Mouse (Mus musculus) NIH3T3 (cell line): Measurements from ENCODE around the gene Samd4.

ENCODE experiments used
- DNase-seq: peaks from one replicate; pipeline ENCODE4 v3.0.0-alpha.2; 2012; ENCODE audit warnings: low read depth

The Samd4 gene

DNA sequence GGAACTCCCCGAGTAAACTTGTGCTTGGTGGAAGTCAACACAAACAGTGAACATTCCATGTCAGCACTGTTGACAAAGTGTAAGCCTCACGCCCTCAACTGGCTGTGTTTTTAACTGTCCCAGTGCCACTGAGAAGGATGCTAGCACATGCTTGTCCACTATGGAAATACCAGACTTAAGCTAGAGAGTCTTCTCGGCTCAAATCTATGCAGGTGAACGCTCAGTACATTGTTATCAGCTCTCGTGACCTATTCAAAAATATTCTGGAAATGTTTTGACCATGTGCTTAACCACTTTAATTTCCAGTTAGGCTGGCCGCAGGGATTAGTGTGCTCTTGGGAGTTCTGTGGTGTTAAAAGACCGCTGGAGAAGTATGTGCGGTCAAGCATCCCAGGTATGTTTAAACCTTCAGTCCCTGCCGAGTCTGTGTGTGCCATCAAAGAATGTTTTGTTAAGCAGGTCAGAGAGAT lies 73.0 kb downstream of the Samd4 start:
- DNase-seq, result no peak

DNA sequence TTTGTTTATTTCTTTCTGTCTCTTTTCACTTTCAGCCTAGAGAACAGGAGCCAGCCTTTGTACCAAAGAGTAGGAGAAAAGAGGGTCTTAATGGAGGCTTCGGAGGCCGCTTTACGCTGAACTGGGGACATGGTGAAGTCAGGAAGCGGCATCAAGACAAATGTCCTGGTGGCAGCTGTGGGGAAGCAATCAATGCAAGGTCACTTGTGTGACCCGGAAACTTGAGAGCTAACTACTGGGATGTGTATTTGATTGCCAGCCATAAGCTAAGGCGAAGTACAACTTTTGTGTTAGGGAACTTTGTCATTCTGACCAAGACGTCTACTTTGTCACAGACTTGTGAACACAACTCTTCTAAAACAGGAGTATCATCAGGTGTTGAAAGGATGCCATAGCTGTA lies 73.5 kb downstream of the Samd4 start:
- no peak for DNase-seq

DNA sequence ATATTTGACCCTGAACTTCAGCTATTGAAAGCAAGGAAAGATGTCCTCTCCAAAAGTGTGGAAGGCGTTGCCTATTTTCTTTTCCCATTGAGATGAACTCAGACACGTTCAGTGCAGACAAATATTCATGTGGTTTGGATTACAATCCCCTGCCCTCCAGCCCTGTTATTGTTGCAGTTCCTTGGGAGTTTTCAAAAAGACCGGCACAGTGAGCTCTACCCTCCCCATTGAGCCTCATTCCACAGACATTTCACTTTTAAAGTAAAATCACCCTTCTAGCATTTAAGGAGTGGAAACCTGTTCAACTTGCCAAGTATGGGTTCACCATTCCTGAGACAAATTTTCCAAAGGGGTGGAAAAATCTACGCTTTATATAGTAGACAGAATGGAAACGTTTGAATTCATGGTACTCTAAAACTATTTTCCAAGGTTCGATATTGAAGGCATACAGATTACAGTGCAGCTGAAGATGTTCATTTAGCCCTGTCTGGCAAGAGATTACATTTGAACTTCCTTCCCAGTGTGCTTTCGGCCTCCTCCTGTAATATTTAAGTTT lies 76.6 kb downstream of the Samd4 start:
- no peak for DNase-seq

DNA sequence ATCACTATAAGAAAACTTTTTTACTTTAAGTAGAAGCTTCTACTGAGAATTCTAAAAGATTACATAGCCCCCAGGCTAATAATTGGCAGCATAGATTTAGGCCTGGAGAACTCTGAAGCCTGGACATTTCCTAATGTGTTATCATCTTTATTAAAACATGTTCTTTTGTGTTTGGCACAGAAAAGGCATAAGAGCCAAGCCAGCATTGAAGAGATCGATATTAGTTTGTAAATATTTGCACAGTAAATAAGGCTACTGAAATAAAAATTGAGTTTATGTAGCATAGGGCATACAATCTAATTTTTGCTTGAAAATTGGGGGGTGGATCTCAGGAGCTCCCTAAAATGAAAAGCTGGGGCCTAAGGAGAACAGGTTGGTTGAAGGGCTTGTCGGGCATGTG lies 77.2 kb downstream of the Samd4 start:
- no peak for DNase-seq

DNA sequence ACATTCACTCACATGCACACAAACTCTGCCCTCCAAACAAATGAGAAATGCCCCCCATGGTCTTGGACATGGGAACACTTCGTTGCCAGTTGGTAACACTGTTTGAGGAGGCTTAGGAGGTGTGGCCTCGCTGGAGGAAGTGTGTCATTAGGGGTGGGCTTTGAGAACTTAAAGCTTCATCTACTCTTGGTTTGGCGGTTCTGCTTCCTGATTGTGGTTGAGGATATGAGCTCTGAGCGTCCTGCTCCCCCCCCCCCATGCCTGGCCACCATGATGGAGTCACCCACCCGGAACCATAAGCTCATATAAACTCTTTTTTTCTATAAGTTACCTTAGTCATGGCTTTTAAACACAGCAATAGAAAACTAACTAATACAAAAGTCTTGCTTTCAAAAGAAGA lies 80.2 kb downstream of the Samd4 start:
- DNase-seq, result no peak

DNA sequence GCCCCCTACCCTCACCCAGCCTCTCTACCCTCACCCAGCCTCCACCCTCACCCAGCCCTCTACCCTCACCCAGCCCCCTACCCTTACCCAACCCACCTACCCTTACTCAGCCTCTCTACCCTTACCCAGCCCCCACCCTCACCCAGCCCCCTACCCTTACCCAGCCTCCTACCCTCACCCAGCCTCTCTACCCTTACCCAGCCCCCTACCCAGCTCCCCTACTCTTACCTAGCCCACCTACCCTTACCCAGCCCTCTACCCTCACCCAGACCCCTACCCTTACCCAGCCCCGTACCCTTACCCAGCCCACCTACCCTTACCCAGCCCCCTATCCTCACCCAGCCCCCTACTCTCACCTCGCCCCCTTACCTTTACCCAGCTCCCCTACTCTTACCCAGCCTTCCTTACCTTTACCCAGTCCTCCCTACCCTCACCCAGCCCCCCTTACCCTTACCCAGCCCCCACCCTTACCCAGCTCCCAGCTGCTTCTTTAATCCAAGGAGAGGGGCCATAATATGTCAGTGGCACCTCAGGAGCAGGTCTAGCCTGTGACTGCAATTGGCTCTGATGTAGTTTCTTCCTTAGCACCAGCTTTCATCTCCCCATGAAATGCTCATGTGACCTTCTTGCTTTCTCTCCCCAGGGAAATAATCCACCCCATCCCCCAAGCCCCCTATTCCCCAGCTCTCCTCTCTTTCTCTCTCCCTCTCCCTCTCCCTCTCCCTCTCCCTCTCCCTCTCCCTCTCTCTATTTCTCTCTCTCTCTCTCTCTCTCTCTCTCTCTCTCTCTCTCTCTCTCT lies 81.6 kb downstream of the Samd4 start:
- no peak for DNase-seq

DNA sequence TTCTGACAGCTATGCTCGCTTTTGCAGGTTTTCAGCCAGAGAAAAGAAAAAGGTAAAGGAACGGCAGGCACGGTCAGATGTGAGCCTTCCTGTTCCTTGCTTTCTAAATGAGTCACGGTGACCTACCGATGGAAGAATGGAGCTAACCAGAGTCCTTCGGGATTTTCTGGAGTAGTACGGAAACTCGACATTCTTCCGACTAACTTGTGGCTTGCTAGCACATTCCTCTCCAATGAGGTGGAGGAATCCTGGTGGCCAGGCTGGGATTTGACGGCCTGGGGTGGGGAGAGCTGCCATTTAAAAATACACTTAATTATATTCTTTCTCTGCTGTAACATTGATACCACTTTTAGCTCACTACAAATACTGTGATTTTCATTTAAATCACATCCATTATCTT lies 83.6 kb downstream of the Samd4 start:
- DNase-seq, result peak; percentile 89

DNA sequence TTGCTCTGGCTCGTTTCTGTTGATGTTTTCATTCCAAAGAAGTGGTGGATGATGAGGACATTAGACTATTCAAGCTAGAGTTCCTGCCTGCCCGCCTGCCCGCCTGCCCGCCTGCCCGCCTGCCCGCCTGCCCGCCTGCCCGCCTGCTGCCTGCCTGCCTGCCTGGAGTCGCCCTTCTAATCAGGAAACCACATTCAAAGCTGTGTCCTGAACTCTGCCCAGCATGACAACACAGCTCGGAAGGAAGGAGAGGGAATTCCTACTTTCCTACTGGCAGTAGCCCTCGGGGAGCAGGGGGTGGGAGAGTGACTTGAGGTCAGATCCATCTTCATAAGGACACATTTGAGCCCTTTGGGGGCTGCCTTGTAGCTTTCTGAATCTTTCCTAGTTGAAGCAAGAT lies 85.4 kb downstream of the Samd4 start:
- DNase-seq, result no peak

DNA sequence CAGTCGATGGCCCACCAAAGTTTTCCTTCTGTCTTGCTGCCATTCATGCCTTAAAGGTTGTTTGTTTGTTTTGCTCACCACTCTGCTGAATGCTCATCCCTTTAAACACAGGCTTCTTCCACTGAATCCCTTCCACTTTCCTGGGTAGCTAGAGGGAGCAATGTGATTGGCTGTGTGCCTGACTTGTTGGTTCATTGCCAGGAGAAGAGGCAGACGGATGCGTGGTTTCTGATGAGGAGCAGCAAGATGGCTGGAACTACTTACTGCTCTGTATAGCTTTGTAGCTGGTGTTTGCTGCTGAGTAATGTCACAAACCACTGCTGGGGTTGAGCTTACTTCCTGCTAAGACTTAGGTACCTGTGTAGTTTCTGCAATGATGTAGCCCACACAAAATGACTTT lies 88.0 kb downstream of the Samd4 start:
- peak; percentile 64 for DNase-seq

DNA sequence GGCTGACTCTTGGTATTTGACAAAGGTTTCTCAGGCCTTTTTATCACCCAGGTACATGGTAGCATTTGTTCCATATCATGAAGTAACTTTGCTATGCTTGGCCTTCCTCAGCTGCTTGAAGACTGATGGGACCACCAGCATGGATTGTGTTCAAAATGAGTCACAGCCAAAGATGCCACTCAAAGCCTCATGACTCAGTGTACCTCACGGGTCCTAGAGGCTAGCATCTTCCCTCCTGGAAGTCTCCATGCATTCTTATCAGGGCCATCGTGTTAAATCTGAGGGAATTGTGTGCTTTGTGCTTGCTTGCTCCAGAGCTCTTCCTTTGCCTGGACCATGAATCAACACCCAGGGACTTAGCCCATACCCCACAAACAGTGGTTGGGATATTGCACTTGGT lies 89.1 kb downstream of the Samd4 start:
- DNase-seq, result peak; percentile 27

DNA sequence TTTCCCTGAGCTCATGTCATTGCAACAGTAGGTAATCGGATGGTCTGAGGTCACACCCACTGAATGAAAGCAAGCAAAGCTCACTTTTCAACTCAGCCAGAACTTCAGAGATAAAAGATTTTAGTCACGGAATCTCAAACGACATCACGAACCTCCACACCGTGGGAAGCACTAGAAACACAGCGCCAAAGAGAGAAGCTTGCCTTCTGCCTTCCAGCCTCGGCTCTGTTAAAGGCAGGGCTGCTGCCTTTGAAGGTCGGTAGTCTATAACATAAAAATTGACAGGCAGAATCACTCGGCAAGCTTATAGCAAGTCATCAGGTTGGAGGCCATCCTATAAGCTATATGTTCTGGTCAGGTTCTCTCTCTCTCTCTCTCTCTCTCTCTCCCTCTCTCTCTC lies 92.2 kb downstream of the Samd4 start:
- DNase-seq, result no peak

DNA sequence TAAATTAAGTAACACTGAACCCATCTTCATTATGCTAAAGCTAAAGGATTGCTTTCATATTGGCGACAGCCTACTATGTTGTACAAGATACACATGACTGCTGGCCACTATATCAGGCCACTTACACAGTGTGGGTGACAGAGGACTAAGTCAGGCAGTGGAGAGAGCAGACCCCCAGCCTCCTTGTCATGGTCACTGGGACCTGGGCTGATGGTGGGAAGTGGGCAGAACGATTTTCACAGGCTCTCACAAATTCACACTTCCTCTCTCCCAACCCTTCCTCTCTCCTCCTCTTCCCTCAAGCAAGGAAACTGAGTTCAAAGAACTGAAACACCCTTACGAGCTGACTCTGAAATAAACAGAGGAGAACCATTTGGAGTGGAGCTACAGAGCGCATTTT lies 93.3 kb downstream of the Samd4 start:
- no peak for DNase-seq

DNA sequence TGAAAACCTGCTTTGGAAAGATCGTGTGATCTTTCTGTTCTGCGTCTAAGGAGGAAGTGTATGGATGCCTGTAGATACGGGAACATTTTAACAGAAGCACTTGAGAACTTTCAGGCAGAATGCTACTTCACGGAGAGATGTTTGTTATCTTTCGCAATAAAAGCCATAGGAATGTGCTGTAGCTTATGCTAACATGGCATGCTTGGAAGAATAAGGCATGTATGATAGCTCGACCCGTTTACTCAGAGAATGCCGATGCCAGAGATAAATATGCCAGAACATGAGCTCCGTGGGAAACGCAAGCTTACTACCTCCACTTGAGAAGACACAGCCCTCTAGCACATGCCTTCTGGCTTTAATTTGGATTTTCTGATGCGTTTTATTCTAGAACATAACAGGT lies 94.1 kb downstream of the Samd4 start:
- no peak for DNase-seq

DNA sequence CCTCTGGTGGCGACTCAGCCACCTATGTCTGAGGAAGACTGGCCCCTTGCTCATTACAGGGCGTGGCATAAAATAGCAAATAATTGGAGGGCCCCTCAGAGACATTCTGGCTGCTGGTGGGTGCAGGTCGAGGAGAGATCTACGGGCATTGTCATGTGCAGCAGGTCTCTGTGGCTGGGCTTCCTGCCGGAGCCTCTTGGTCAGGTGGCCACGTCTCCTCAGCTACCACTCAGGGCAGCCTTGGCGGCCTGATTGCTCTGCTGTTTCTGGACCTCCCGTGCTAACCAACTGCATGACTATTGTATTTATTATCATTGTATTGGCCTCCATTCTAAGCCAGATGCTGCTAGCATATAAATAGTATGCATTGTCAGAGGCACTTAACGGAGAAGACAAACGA lies 95.0 kb downstream of the Samd4 start:
- DNase-seq, result no peak

DNA sequence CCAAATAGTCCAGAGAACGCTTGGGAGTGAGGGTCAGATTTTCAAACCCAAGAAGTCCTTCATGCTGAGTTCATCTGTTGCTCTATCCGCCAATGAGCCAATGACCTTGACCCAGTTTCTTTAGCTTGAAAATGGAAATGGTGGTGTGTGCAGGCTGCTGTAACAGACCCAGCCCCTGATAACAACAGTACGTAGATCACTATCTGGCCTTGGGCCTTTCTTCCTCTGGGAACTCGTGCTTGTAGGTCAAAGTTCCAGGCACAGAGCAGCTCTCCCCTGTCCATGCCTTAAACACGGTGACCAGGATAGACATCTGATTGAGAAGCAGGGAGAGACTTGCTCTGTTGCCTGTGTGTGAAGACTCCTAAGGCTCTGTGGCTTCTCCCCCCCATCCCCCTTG lies 96.5 kb downstream of the Samd4 start:
- no peak for DNase-seq

DNA sequence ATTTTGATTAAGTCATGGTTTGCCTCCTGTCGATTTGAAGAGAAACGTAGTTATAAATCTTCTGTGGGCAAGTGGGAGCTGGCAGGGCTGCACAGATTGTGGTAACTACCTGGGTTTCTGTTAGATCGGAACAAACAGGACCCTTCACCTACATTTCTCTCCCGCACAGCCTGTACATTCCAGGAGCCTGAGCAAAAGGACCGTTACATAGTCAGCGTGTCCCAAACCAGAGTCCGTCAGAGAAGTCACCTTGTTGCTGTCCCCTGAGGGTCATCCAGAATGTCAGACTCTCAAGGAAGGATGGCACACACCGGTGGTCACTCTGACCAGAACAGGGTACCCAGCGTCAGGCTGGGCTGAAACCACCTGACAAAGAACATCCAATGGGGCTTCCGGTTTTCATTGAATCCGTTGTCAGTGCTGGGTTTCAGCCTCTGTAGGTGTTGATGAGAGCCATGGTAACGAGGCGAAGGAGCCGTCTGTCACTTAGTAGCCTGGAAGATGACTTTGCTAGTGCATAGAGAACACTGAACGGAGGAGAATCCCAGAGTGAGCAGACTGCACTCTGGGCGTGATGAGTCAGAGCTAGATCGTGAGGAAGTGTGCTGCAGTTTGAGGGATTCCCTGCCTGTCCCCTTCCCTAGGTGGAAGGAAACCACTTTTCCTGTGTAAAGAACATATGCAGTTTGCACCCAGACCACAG lies 98.2 kb downstream of the Samd4 start:
- DNase-seq, result no peak

DNA sequence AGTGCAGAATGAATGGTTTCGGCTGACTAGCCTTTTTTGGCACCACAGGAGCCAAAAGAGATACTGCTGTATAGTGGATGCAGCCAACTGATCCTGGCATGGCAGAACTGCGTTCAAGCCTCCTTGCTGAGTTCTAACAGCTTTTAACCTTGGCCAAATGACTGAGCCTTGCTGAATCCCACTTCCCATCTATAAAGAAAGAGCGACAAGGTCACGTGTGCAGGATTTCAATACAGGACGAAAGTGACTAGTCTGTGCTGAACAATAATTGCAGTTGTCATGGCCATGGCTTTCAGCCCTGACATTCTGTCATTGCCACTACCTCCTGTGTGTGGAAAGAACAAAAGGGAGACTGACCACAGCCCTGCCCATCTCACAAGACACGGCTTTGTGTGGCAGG lies 99.5 kb downstream of the Samd4 start:
- no peak for DNase-seq

DNA sequence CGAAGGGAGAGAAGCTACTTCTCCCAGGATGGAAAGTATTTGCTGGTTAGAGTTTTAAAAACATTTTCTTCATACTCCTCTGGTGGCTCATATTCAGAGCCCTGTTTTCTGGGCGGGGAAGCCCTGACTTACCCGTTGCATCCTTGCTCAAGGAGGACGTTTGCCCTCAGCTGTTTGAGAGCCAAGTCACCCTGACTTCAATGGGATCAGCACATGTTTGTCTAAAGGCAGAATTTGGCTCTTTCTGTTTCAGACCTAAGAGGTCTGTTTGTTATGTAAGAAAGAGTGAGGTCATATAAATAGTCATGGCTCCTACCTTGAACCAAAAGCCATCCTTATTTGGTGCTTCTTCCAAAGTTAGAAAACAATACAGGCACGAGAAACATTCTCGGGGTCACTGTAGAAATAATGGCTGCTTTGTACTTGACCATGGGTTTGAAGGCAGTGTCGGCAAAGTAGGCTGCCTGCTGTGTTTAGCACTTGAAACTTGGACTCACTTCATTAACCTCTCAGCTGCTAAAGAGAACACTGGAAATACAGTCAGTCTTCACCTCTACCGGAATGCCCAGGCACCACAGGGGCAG lies 102.0 kb downstream of the Samd4 start:
- no peak for DNase-seq

DNA sequence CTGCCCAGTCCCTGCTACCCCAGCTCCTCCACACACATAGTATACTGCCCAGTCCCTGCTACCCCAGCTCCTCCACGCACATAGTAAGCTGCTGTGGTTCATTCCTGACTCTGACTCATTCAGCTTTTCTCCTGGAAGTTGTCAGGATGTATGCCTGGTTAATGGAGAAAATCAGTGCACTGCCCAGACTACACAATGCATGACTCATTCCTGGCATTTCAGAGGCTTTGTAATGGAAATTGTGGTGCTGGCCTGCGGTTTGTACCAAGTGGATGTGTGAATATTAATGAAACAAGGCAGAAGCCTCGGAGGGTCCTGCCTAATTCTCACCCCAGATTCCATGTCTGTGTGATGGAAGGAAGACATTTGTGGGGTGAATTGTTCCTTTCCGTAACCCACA lies 107.0 kb downstream of the Samd4 start:
- DNase-seq, result peak; percentile 87

DNA sequence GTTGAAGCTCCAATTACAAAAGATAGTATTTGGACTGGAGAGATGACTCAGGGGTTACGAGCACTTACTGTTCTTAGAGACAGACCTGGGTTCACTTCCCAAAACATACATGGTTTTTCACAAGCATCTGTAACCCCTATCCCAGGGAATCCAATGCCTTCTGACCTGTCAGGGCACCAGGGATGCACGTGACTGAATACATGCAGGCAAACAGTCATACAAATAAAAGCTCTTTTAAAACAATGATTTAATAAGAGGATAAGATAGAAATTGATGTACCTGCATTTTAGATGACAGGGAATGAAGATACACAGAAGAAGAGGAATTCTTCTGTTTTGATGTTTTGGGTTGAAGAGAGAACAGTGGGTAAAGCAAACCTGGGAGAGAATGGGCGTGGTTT lies 107.8 kb downstream of the Samd4 start:
- DNase-seq, result no peak

DNA sequence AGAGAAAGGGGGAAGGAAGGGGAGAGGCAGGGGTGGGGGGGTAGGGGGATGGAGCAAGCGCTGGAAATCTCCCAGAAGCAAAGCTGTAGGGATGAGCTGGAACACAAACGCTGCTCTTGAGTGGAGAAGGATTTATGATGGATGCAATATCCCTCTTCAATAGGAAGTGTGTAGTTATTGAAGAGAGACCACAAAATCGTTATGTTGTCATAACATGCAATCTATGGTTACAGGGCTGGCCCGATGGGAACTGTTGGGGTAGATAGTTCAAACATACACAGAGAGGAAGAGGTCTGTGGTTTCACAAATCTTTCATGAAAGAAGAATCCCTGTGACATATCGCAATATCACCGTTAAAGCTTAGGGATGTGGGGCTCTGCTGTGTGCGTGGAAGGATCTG lies 112.0 kb downstream of the Samd4 start:
- peak; percentile 63 for DNase-seq

DNA sequence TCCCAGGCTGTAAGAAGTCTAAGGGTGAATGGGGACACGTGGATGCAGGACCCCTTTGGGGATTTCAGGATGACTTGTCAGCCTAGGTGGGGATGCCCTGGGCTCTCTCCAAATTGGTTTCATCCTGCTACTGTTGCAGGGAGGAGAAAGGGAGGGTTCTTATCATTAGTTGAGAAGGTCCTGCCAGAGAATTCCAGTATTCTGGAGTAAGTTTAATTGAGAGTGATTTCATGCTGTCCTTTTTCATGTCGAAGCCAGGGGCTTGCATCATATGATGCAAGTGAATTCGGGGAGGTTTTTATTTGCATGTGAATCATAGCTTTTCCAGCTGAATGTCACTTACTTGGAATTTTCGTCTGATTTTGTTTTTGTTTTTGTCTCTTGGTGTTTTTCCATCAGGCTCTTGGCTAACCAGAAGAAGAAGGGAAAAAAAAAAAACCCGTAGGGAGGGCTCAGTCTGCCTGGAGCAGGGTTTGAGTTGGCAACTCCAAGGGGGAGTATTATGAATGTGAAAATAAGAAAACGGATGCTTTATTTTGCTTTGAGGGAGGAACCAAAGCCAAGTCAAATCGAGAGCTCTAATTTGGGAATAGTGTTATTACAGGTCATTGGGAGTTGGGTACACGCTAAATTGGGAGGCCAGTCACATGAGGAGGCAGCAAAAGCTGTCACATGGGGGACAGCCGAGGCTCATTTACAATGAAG lies 116.8 kb downstream of the Samd4 start:
- DNase-seq, result peak; percentile 79
